Mouse (Mus musculus) heart, embryonic 13.5 days (tissue): ENCODE measurements around the gene Kdf1. TPM values are rescaled to one million over a fixed set of nuclear protein-coding genes. Genes with fewer than 3 reads are reported as not detected.

Experiments used
- ATAC-seq: fragments of 200-750 bp; cut with Nextera tagmentation; 2 replicates; pipeline ENCODE4 v1.8.0; 2017; ENCODE audit warnings: moderate TSS enrichment; ENCODE audit not compliant: insufficient number of reproducible peaks, low FRiP score, low TSS enrichment; ENCODE audit errors: extremely low read depth
- H3K27ac ChIP-seq: fragments of 300-500 bp; sonication (generic); replicated peaks from 2 replicates; pipeline ENCODE4 v1.5.1; 2015; ENCODE audit warnings: moderate library complexity, mild to moderate bottlenecking, inconsistent platforms
- H3K27me3 ChIP-seq: fragments of 300-500 bp; sonication (generic); replicated peaks from 2 replicates; pipeline ENCODE4 v1.6.1; 2015; ENCODE audit warnings: mild to moderate bottlenecking, inconsistent platforms
- H3K36me3 ChIP-seq: fragments of 300-500 bp; sonication (generic); 2 replicates; pipeline ENCODE4 v1.6.1; 2015; ENCODE audit warnings: mild to moderate bottlenecking, inconsistent platforms
- H3K4me1 ChIP-seq: fragments of 300-500 bp; sonication (generic); 2 replicates; pipeline ENCODE4 v1.6.1; 2015; ENCODE audit warnings: inconsistent platforms
- H3K4me2 ChIP-seq: fragments of 300-500 bp; sonication (generic); 2 replicates; pipeline ENCODE4 v1.6.1; 2015; ENCODE audit warnings: inconsistent platforms, mild to moderate bottlenecking, moderate library complexity
- H3K4me3 ChIP-seq: fragments of 300-500 bp; sonication (generic); 2 replicates; pipeline ENCODE4 v1.5.1; 2015; ENCODE audit warnings: moderate library complexity, mild to moderate bottlenecking, inconsistent platforms
- H3K9ac ChIP-seq: fragments of 300-500 bp; sonication (generic); 2 replicates; pipeline ENCODE4 v1.6.1; 2015; ENCODE audit warnings: inconsistent platforms, mild to moderate bottlenecking, moderate library complexity
- H3K9me3 ChIP-seq: fragments of 300-500 bp; sonication (generic); 2 replicates; pipeline ENCODE4 v1.6.1; 2016; ENCODE audit warnings: inconsistent platforms
- WGBS: fragments of 180-500 bp; shearing (Covaris S2); methylation state at CpG from one replicate; pipeline ENCODE4 v1.1.7; 2015; ENCODE audit warnings: mixed read lengths; 5-methylcytosine and 5-hydroxymethylcytosine counted together
- microRNA-seq: library from miRNA; unstranded; fragments of <30 nt; microRNA quantifications from one replicate; pipeline ENCODE4, GENCODE M21; 2016
- polyA plus RNA-seq: library from polyadenylated mRNA; unstranded; fragments of >200 nt; fragmentation: Nextera tagmentation; extraction: Ambion mirVana; gene quantifications from 2 replicates; pipeline ENCODE4 v1.2.1, GENCODE M21; 2015

Kdf1 gene
- polyA plus RNA-seq, 1 experiment from 2014 or later = 2.1 TPM

DNA sequence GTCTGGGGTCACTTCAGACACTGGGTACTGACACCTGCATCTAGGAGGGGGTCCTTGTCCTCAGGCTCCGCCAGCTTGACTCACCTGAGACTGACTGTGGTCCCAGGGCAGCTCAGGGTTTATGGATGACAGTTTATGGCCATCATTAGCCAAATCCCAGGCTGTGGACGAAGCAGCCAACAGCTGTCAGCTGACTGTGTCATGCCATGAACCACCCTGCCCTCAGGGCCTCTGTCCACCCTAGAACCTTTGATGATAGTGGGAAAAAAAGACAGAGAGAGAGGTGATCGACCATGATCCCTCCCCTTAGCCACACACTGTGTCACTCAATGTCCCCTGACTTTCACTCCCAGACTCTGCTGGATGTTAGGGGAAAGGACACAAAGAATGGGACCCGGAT, 42.9 kb downstream of the Kdf1 start:
- Histone ChIP-seq H3K4me3 (no peak overlapping the region), H3K4me2 (no peak overlapping the region), H3K4me1 (no peaks in the 10 kb centered on the region), H3K9me3 (0 out of 2 replicates have a peak, but pooled peaks cover 4% of the 10 kb centered on the region), H3K36me3 (no peaks in the 10 kb centered on the region), H3K27me3 (no peaks in the 10 kb centered on the region), H3K9ac (no peak overlapping the region), H3K27ac (no peak overlapping the region)
- WGBS = 69% methylated on average over 4 of the region's 4 CpGs
- ATAC-seq = no peak

DNA sequence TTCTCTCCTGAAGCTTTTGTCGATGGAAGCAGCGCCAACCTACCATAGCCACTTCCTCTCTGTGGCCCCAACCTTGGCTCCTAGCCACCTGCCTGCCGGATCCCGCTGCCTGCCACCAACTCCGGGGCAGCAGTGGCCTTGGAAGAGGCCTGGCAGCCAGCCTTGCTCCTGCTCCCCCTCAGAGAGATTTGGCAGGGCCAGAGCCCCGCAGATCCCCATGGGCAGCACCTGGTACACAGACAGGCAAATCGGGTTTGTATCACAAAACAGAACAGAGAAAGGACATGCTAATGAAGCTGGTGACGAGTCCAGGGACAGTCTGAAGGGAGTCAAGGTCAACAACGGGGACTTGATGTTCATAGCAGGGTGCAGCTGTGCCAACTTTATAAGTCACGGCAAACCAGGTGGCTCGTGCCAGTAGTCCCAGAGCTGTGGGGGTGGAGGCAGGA, 44.4 kb downstream of the Kdf1 start:
- Histone ChIP-seq H3K4me3 (no peak overlapping the region), H3K9me3 (0 out of 2 replicates have a peak, but pooled peaks cover 4% of the 10 kb centered on the region), H3K36me3 (no peaks in the 10 kb centered on the region), H3K27me3 (no peaks in the 10 kb centered on the region), H3K4me2 (no peak overlapping the region), H3K27ac (no peak overlapping the region), H3K9ac (no peak overlapping the region), H3K4me1 (no peaks in the 10 kb centered on the region)
- 62% methylated on average over 11 of the region's 11 CpGs for WGBS
- no peak for ATAC-seq

DNA sequence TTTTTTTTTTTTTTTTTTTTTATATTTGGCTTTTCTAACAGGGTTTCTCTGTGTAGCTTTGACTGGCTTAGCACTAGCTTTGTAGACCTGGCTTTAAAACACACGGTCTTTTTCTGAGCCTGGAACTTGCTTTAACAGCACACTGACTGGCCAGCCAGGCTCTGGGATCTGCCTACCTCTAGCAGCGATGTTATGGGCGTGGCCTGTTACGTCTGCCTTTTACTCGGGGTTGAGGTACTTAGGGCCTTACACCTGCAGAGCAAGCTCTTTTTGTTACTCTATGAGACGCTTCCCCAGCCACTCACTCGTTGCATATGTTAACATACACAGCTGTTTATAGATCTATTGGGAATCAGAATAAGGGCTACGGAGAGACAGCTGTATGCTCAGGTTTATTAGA, 48.5 kb downstream of the Kdf1 start:
- WGBS = 24% methylated on average over 8 of the region's 8 CpGs
- Histone ChIP-seq H3K27me3 (no peaks in the 10 kb centered on the region), H3K4me3 (no peak overlapping the region), H3K36me3 (no peaks in the 10 kb centered on the region), H3K4me2 (no peak overlapping the region), H3K4me1 (no peaks in the 10 kb centered on the region), H3K9ac (no peak overlapping the region), H3K27ac (no peak overlapping the region), H3K9me3 (0 out of 2 replicates have a peak, but pooled peaks cover 8% of the 10 kb centered on the region)
- ATAC-seq = no peak

DNA sequence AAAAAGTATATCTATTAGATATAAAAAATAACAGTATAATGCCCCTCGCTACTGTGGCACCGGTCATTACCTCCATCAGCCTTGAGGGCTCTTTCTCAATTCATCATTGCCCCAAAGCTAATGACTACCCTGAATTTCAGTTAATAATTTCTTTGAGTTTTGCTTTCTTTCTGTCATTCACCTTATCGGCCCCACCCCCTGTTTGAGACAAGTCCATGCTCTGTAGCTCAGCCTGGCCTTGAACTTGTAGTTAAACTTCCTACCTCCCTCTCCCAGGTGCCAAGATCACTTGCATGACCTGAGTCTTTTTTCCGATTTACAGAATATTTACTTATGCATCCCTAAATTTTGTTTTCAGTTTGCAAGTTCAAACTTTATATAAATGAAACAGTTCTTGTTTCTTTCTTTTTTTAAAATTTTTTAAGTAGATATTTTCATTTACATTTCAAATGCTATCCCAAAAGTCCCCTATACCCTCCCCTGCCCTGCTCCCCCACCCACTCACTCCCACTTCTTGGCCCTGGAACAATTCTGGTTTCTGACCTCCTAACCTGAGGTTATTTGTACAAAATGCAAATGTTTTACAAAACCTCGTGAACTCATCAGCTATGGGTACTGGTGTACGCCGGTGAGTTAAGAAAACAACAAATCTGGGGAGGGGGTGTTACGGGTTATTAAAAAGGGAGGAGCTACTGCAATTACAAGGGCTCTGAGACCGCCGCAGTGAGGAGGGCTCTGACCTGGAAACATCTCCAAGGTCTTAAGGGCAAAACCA, 50.7 kb downstream of the Kdf1 start:
- Histone ChIP-seq H3K4me3 (no peak overlapping the region), H3K4me2 (no peak overlapping the region), H3K9ac (no peak overlapping the region), H3K9me3 (0 out of 2 replicates have a peak, but pooled peaks cover 5% of the 10 kb centered on the region), H3K27me3 (no peaks in the 10 kb centered on the region), H3K4me1 (peaks cover 5% of the 10 kb centered on the region), H3K36me3 (no peaks in the 10 kb centered on the region), H3K27ac (no peak overlapping the region)
- WGBS = 74% methylated on average over 10 of the region's 10 CpGs
- no peak for ATAC-seq

DNA sequence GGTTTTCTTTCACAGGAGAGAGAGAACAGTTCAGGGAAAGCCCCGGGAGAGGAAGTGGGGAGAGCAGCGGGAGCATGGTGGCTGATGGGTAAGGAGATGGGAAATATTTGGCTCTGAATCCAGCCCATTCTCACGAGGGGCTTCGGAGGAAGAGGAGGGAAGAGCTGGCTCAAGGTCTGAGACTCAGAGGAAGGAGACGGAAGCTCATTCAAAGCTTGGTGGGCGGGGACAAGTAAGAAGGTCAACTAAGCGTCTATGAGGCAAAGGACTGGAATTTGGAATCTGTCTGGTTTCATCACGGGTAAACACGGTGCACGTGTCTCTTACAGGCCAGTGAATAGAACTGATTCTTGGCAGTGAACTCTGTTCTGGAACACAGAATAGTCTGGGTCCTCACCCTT, 51.3 kb downstream of the Kdf1 start:
- H3K27ac ChIP-seq = no peak overlapping the region
- H3K4me1 ChIP-seq = peaks cover 7% of the 10 kb centered on the region
- no peak for ATAC-seq
- H3K9me3 ChIP-seq = 0 out of 2 replicates have a peak, but pooled peaks cover 4% of the 10 kb centered on the region
- 46% methylated on average over 10 of the region's 10 CpGs for WGBS
- no peaks in the 10 kb centered on the region for H3K36me3 ChIP-seq
- no peak overlapping the region for H3K4me3 ChIP-seq
- no peak overlapping the region for H3K9ac ChIP-seq
- H3K4me2 ChIP-seq = no peak overlapping the region
- no peaks in the 10 kb centered on the region for H3K27me3 ChIP-seq

DNA sequence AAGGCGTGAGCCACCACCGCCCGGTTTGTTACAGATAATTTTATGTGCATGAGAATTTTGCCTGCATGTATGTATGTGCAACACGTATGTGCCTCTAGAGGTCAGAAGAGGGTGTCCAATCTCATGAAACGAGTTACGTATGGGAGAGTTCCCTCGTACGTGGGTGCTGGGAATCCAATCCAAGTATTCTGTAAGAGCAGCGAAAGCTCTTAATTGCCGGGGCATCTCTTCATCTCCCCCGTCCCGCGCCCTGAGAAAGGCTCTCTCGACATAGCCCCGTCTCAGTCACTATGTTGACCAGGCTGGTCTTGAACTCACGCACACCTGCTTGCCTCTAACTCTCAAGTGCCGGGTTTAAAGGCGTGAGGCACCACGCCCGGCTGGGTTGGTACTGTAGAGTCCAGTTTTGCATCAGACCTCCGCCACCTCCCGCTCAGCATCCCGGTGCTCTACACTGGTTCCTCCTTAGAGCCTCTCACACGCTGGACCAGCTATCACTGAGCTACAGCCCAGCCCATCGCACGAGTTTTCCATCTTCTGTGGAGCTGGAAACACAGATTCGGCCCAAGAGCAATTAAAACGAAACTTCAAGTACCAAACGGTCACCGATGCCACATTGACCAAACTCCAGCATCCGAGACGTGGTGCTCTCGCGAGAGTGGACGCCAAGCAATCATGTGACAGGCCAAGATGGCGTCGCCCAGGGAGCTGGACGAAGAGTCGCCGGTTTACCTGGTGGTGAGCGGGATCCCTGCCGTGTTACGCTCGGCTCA, 55.5 kb downstream of the Kdf1 start, which contains the start of gene Gpatch3:
TSS of gene Gpatch3 (plus strand) at position 676 of the 773 bp plus-strand sequence.
- Histone ChIP-seq H3K4me2 (peak within 1 kb of the TSS; percentile 96), H3K27ac (peak within 1 kb of the TSS; percentile 83), H3K9ac (peak within 1 kb of the TSS; percentile 94), H3K9me3 (0 out of 2 replicates have a peak, but pooled peaks cover 4% of the 10 kb centered on the region), H3K4me1 (peaks cover 18% of the 10 kb centered on the region), H3K36me3 (peaks cover 19% of the 10 kb centered on the region), H3K4me3 (peak within 1 kb of the TSS; percentile 100), H3K27me3 (no peaks in the 10 kb centered on the region)
- WGBS = 7% methylated on average over 44 of the region's 44 CpGs
- peak; percentile 76 for ATAC-seq

DNA sequence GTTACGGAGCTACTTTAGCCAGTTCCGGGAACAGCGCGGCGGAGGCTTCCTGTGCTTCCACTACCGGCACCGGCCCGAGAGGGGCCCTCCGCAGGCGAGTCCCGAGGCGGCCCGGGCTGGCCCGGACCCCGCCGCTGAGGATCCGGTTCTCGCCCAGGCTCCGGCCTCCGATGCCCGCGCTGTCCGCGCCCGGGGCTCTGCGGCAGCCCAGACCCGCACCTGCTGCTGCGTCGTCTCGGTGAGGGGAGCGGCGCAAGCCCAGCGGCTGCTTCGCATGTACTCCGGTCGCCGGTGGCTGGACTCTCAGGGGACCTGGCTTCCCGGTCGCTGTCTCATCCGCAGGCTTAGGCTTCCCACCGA, 56.1 kb downstream of the Kdf1 start:
- Histone ChIP-seq H3K4me2 (peak overlapping the region; percentile 96), H3K27me3 (no peaks in the 10 kb centered on the region), H3K4me3 (peak overlapping the region; percentile 100), H3K36me3 (peaks cover 25% of the 10 kb centered on the region), H3K4me1 (peaks cover 18% of the 10 kb centered on the region), H3K9ac (peak overlapping the region; percentile 94), H3K9me3 (0 out of 2 replicates have a peak, but pooled peaks cover 4% of the 10 kb centered on the region), H3K27ac (peak overlapping the region; percentile 83)
- under 1% methylated on average over 37 of the region's 41 CpGs for WGBS
- peak; percentile 9; the same call in 1 of the 2 replicates for ATAC-seq

DNA sequence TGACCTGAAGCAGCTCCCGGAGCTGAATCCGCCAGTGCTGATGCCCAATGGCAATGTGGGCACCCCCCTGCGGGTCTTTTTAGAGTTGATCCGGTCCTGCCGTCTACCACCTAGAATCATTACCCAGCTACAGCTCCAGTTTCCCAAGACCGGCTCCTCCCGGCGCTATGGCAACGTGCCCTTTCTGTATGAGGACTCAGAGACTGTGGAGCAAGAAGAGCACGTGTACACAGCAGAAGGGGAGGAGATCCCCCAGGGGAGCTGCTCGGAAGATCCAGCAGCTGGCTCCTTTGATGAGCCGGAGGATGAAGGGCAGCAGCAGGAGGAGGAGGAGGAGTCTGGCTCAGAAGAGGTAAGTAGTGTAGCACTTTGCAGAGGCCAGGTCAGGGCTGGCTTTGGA, 59.2 kb downstream of the Kdf1 start:
- H3K4me1 ChIP-seq = peaks cover 18% of the 10 kb centered on the region
- H3K9me3 ChIP-seq = no peaks in the 10 kb centered on the region
- peaks cover 55% of the 10 kb centered on the region for H3K36me3 ChIP-seq
- no peak overlapping the region for H3K9ac ChIP-seq
- H3K4me3 ChIP-seq = no peak overlapping the region
- no peaks in the 10 kb centered on the region for H3K27me3 ChIP-seq
- H3K27ac ChIP-seq = no peak overlapping the region
- 82% methylated on average over 12 of the region's 12 CpGs for WGBS
- H3K4me2 ChIP-seq = no peak overlapping the region
- ATAC-seq = no peak

Small RNA genes within 50 kb of the gene (microRNA-seq; reads per million reads assigned to microRNA genes)
- gene Gm23158 = not detected

Other genes starting within 250 kb of the Kdf1 start
- 57.1 and 60.2 TPM in 2 replicates for gene Tmem222, start 241.2 kb upstream of the Kdf1 start, polyA plus RNA-seq
- 11.3 and 11.9 TPM in 2 replicates for gene Wdtc1, start 165.5 kb upstream of the Kdf1 start, polyA plus RNA-seq
- gene Slc9a1, start 149.3 kb upstream of the Kdf1 start, polyA plus RNA-seq = 6.1 and 6.3 TPM in 2 replicates
- gene Tent5b, start 38.8 kb upstream of the Kdf1 start, polyA plus RNA-seq = 0.36 and 0.69 TPM in 2 replicates
- 0.76 and 0.78 TPM in 2 replicates for gene Trnp1, start 20.4 kb upstream of the Kdf1 start, polyA plus RNA-seq
- 218 and 226 TPM in 2 replicates for gene Nudc, start 27.0 kb downstream of the Kdf1 start, polyA plus RNA-seq
- gene Nr0b2, start 34.4 kb downstream of the Kdf1 start, polyA plus RNA-seq = 10.5 and 10.8 TPM in 2 replicates
- gene Gpatch3, start 55.8 kb downstream of the Kdf1 start, polyA plus RNA-seq = 5.0 and 5.3 TPM in 2 replicates
- 11.2 and 12.8 TPM in 2 replicates for gene Gpn2, start 65.4 kb downstream of the Kdf1 start, polyA plus RNA-seq
- 1.2 and 2.9 TPM in 2 replicates for gene Sfn, start 83.2 kb downstream of the Kdf1 start, polyA plus RNA-seq
- gene Zdhhc18, start 131.2 kb downstream of the Kdf1 start, polyA plus RNA-seq = 1.5 and 1.6 TPM in 2 replicates
- 12.8 and 15.7 TPM in 2 replicates for gene Pigv, start 153.7 kb downstream of the Kdf1 start, polyA plus RNA-seq
- 21.1 and 21.2 TPM in 2 replicates for gene Arid1a, start 237.8 kb downstream of the Kdf1 start, polyA plus RNA-seq